Mouse (Mus musculus) heart, postnatal 0 days (tissue): Measurements from ENCODE around the gene P4ha3.

Experiments
- CTCF ChIP-seq: IDR thresholded peaks from 2 replicates; pipeline ENCODE4 v1.5.1; 2016; ENCODE audit warnings: antibody characterized with exemption, control low read depth, low read depth
- EP300 ChIP-seq: IDR thresholded peaks from 2 replicates; pipeline ENCODE4 v1.6.1; 2016; ENCODE audit warnings: antibody characterized with exemption, low read depth

DNA sequence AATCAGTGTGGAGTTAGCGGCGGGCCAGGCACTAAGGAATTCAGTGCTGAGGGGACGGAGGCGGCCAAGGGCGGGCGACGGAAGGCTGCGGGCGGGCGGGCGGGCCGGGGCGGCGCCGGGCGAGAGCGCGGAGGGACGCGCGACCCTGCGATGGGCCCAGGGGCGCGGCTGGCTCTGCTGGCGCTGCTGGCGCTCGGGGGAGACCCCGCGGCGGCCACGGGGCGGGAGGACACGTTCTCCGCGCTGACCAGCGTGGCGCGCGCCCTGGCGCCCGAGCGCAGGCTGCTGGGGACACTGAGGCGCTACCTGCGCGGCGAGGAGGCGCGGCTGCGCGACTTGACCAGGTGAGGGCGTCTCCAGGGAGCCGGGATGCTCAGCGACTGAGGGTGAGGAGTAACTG is at the start of gene P4ha3:
- TF ChIP-seq EP300 = no peak
- TF ChIP-seq CTCF = 0 out of 2 replicates have a peak, but pooled peaks have one; percentile 19
